Mouse (Mus musculus) neural tube, embryonic 10.5 days (tissue): ENCODE data around the gene Pou6f2.
A peak's percentile ranks its signal among the peaks of the same experiment; 100 is the strongest.

Experiments
- DNase-seq: peaks from one replicate; pipeline ENCODE4 v3.0.0-alpha.2; 2017; ENCODE audit warnings: low spot score; ENCODE audit errors: extremely low spot score

The Pou6f2 gene

DNA sequence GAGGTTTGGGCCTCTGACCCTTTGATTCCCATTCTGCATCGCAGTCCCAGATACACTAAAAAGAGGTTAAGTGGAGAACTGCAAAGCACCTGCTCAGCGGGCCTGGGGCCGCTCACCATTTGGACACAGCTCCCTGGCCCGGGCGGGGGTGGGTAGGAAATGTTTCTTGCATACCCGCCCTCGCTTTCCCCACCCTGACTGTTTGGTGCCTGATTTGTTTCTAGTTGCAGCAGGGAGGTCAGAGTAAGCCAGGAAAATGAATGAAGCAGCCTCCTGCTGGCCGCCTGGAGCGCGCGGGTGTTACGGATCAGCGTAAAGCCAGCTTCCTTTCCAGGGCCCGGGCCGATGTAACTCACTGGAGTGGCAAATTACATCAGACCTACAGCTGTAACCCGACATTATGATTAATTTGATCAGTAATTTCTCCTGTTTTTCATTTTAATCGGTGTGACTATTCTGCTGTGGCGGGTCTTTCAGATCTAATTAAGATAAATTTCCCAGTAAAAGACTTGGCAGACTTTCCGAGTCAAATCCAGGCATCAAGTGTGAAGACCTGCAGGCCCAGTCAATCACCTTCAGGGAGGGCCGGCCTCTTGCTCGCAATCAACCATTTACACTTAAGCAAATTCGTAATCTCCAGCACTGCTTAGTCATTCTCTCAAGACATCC lies 178.8 kb downstream of the Pou6f2 start:
- peak; percentile 53 for DNase-seq

- DNase-seq, result no peak
These were observed 186.2 kb downstream of the Pou6f2 start for GRCm38 (mm10) chr13:18211242-18211641.

GRCm38 (mm10) chr13:18204476-18205250 lies 192.8 kb downstream of the Pou6f2 start:
- peak; percentile 50 for DNase-seq

GRCm38 (mm10) chr13:18174003-18174402 lies 223.5 kb downstream of the Pou6f2 start:
- DNase-seq, result peak; percentile 25

GRCm38 (mm10) chr13:18173021-18173420 lies 224.5 kb downstream of the Pou6f2 start:
- no peak for DNase-seq

- DNase-seq, result no peak
These were observed 225.2 kb downstream of the Pou6f2 start for GRCm38 (mm10) chr13:18172334-18172733.

- no peak for DNase-seq
These were observed 233.3 kb downstream of the Pou6f2 start for GRCm38 (mm10) chr13:18164182-18164581.

- DNase-seq, result no peak
These were observed 236.9 kb downstream of the Pou6f2 start for GRCm38 (mm10) chr13:18160566-18160965.

GRCm38 (mm10) chr13:18153949-18154582 lies 243.4 kb downstream of the Pou6f2 start:
- no peak for DNase-seq

DNA sequence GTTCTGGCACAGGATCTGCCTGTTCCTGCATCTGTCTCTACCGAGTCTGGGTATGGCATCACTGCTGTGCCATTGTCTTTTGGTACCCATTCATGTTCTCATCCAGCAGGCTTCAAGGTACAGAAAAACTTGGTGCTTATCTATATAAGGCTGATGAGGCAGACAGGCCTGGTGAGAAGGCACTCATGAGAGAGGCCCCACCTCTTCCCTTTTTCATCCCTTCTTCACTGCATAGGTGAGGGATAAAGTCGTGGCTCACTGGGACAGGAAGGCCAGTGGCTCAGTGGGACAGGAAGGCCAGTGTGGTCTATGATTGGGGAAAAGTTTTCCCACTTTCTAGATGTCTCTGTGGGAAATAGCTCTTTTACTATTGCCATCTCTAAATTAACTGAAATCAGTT lies 263.8 kb downstream of the Pou6f2 start:
- no peak for DNase-seq

DNA sequence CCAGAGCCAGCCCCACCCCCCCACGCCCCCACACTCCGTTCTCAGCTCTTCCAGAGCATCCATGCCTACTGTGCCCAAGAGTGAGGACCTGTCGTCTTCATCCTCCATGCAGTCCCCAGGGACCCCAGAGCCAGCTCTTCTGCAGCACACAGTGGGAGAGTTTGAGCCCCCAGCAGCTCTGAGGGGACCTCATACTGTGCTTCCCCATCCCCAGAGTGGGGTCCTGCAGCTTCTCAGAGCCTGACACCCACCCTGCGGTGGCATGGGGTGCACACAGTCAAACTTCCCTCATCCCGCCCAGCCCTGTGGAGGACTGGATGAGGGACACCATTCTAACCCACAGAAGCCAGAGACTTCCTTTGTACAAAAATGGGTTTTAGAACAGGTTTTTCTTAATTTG lies 264.3 kb downstream of the Pou6f2 start:
- DNase-seq, result no peak

- no peak for DNase-seq
These were observed 266.2 kb downstream of the Pou6f2 start for GRCm38 (mm10) chr13:18131324-18131723.

- no peak for DNase-seq
These were observed 267.8 kb downstream of the Pou6f2 start for GRCm38 (mm10) chr13:18129697-18130096.

- no peak for DNase-seq
These were observed 268.7 kb downstream of the Pou6f2 start for GRCm38 (mm10) chr13:18128826-18129225.

- DNase-seq, result no peak
These were observed 269.4 kb downstream of the Pou6f2 start for GRCm38 (mm10) chr13:18128053-18128452.

DNA sequence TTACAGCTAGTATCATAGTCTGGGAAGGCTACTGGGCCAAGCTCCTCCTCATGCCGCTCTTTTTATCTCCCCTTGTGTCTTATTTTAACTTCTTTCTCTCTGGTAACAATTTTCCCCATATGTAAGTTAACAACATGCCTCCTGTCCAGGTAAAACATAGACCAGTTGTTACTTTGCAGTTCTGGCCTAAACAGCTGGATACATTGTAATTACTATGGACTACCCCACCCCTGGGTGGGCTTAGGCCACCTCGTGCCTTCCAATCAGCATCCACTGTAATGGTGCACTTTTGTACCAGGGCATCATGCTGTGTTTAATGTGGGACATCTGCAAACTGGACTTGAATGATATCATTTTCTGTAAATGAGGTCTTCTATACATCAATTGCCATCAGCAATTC lies 271.4 kb downstream of the Pou6f2 start:
- no peak for DNase-seq

DNA sequence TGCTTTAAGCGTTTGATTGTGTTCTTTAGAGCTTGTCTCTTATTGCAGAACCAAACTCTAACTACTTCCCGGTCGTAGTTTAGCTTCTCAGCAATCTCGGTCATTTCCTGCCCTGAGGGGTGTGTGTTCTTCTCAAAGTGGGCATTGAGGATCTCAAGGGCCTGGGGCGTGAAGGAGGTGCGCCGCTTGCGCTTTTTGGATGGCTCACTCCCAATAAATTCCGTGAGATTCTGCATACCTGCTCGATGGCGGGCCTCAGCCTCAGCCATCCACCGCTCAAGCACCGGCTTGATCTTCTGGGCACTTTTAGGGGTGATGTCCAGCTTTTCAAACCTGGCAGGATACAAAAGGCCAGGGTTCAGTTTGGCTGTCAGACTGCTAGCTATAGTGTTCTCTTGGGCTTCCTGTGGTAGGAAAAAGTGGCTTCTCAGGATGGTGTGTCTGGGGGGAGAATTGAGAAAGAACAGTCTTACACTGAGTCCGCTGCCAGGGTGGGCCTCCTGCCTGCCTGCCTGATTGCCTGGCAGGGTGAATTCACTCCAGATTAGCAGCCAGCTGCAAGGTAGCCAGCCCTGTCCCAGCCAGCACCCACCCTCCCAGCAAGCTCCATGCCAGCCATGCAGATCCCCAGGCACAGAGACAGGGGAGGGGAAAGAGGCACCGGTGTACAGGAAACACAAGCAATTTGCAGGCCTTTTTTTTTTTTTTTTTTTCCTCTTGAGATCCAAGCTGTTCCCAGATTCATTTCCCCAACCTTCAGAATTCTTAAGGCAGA lies 272.1 kb downstream of the Pou6f2 start:
- no peak for DNase-seq

GRCm38 (mm10) chr13:18124368-18124767 lies 273.1 kb downstream of the Pou6f2 start:
- DNase-seq, result peak; percentile 32

GRCm38 (mm10) chr13:18120406-18120805 lies 277.1 kb downstream of the Pou6f2 start:
- DNase-seq, result no peak

- DNase-seq, result no peak
These were observed 315.9 kb downstream of the Pou6f2 start for GRCm38 (mm10) chr13:18081443-18082119.
